Mouse (Mus musculus) neural tube, embryonic 12.5 days (tissue): Measurements from ENCODE around the gene Tomm40l. TPM values are rescaled to one million over a fixed set of nuclear protein-coding genes. Genes with fewer than 3 reads are reported as not detected.

Experiments
- ATAC-seq: fragments of 200-750 bp; cut with Nextera tagmentation; 2 replicates; pipeline ENCODE4 v1.8.0; 2017; ENCODE audit warnings: low read depth, mild to moderate bottlenecking, moderate TSS enrichment, moderate library complexity; ENCODE audit not compliant: low FRiP score
- H3K27ac ChIP-seq: fragments of 300-500 bp; sonication (generic); 2 replicates; pipeline ENCODE4 v1.5.1; 2016
- H3K27me3 ChIP-seq: fragments of 300-500 bp; sonication (generic); replicated peaks from 2 replicates; pipeline ENCODE4 v1.6.1; 2016; ENCODE audit warnings: mild to moderate bottlenecking
- H3K36me3 ChIP-seq: fragments of 300-500 bp; sonication (generic); 2 replicates; pipeline ENCODE4 v1.6.1; 2016; ENCODE audit warnings: mild to moderate bottlenecking
- H3K4me1 ChIP-seq: fragments of 300-500 bp; sonication (generic); 2 replicates; pipeline ENCODE4 v1.6.1; 2016
- H3K4me2 ChIP-seq: fragments of 300-500 bp; sonication (generic); replicated peaks from 2 replicates; pipeline ENCODE4 v1.6.1; 2016; ENCODE audit warnings: mild to moderate bottlenecking
- H3K4me3 ChIP-seq: fragments of 300-500 bp; sonication (generic); 2 replicates; pipeline ENCODE4 v1.5.1; 2016
- H3K9ac ChIP-seq: fragments of 300-500 bp; sonication (generic); 2 replicates; pipeline ENCODE4 v1.6.1; 2016; ENCODE audit warnings: mild to moderate bottlenecking
- H3K9me3 ChIP-seq: fragments of 300-500 bp; sonication (generic); 2 replicates; pipeline ENCODE4 v1.6.1; 2016; ENCODE audit warnings: mild to moderate bottlenecking
- WGBS: fragments of 180-500 bp; shearing (Covaris S2); methylation state at CpG from one replicate; pipeline ENCODE4 v1.1.7; 2016; 5-methylcytosine and 5-hydroxymethylcytosine counted together
- polyA plus RNA-seq: library from polyadenylated mRNA; unstranded; fragments of >200 nt; fragmentation: Nextera tagmentation; extraction: Ambion mirVana; gene quantifications from 2 replicates; pipeline ENCODE4 v1.2.1, GENCODE M21; 2016

Gene Tomm40l
- 30.1 and 30.8 TPM in 2 replicates for polyA plus RNA-seq

DNA sequence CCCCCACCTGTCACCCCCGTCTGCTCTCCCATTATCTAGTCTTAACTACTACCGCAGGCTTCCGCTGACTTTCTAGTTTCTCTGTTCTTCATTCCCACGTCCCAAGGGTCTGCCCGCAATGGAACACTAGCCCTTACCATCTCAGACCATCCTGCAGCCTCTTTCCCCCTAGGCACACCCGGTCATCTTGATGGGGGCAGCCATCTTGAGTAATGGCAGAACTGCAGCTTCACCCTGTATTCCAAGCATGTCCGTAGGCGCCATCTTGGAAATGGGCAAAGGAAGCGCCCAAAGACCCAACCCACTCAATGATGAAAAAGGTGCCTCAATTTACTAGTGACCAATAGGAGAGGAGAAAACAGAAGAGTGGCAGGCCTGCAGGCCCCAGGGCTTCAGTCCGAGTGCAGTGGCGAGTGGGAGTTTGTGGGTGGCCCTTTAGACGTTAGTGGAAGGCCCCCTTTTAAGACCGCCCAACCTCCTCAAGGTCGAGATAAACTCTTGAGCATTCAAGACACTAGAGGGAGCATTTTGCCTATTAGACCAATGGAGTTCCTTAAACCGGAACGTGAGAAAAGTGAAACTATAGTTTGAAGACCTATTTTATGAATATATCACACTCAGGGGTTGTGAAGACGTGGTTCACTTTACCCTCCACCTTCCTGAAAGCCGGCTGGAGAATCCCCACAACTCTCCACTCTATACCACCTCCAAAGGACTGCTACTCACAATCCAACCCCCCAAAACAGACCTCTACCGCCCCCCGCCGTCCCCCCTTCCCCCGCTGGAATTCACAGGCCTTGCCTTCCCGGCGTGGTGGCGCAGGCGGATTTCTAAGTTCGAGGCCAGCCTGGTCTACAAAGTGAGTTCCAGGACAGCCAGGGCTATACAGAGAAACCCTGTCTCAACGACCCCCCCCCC is at the start of gene Tomm40l:
TSS of gene Tomm40l (minus strand) at position 277 of the 918 bp plus-strand sequence.
- H3K4me2 ChIP-seq: peak within 1 kb of the TSS; percentile 86
- H3K9ac ChIP-seq: peak within 1 kb of the TSS; percentile 57
- 4% methylated on average over 28 of the region's 28 CpGs for whole genome bisulfite sequencing
- ATAC-seq: peak; percentile 95
- H3K4me3 ChIP-seq: peak within 1 kb of the TSS; percentile 57
- peak within 1 kb of the TSS; percentile 32; the same call in 1 of the 2 replicates for H3K27ac ChIP-seq
- peaks cover 16% of the 10 kb centered on the region; the same call in 1 of the 2 replicates for H3K36me3 ChIP-seq
- H3K4me1 ChIP-seq: peaks cover 15% of the 10 kb centered on the region
- H3K27me3 ChIP-seq: no peaks in the 10 kb centered on the region
- H3K9me3 ChIP-seq: no peaks in the 10 kb centered on the region

- Histone ChIP-seq H3K4me1 (peaks cover 12% of the 10 kb centered on the region), H3K36me3 (peaks cover 53% of the 10 kb centered on the region), H3K9ac (no peak overlapping the region), H3K27me3 (no peaks in the 10 kb centered on the region), H3K4me2 (no peak overlapping the region), H3K4me3 (no peak overlapping the region), H3K9me3 (no peaks in the 10 kb centered on the region), H3K27ac (no peak overlapping the region)
- ATAC-seq: no peak
- 94% methylated on average over 3 of the region's 3 CpGs for WGBS
Observed at GRCm38 (mm10) chr1:171272086-171272485, 49.8 kb upstream of the Tomm40l start.

- Histone ChIP-seq H3K36me3 (peaks cover 48% of the 10 kb centered on the region), H3K27ac (no peak overlapping the region), H3K27me3 (no peaks in the 10 kb centered on the region), H3K4me2 (peak overlapping the region; percentile 16; the same call in 1 of the 2 replicates), H3K4me3 (no peak overlapping the region), H3K4me1 (peaks cover 12% of the 10 kb centered on the region), H3K9ac (no peak overlapping the region), H3K9me3 (no peaks in the 10 kb centered on the region)
- WGBS: 77% methylated on average over 10 of the region's 10 CpGs
- ATAC-seq: no peak
Observed at GRCm38 (mm10) chr1:171271622-171272021, 49.3 kb upstream of the Tomm40l start.

DNA sequence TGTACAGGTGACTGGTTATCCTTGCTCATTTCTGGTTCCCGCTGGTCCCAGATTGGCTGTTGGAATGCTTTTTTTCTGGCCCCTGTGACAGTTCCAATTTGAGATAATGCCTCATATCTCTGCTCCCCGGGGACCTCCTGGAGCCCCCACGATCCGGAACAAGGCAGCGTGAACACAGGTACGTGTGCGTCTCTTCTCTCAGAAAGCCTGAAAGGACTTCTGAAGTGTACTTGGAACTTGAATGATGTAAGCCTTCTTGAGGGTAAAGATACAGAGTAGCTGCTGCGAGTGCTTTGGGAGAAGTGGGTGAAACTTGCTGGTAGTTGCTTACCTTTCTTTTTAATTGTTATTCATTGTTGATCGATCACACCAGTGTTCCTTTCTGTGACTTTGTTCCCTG is 48.9 kb upstream of the Tomm40l start:
- no peaks in the 10 kb centered on the region for H3K27me3 ChIP-seq
- H3K4me1 ChIP-seq: peaks cover 12% of the 10 kb centered on the region
- H3K4me2 ChIP-seq: peak overlapping the region; percentile 84
- H3K27ac ChIP-seq: no peak overlapping the region
- WGBS: 60% methylated on average over 9 of the region's 9 CpGs
- H3K9ac ChIP-seq: peak overlapping the region; percentile 68; the same call in 1 of the 2 replicates
- H3K9me3 ChIP-seq: no peaks in the 10 kb centered on the region
- peaks cover 44% of the 10 kb centered on the region for H3K36me3 ChIP-seq
- H3K4me3 ChIP-seq: peak overlapping the region; percentile 68
- no peak for ATAC-seq

DNA sequence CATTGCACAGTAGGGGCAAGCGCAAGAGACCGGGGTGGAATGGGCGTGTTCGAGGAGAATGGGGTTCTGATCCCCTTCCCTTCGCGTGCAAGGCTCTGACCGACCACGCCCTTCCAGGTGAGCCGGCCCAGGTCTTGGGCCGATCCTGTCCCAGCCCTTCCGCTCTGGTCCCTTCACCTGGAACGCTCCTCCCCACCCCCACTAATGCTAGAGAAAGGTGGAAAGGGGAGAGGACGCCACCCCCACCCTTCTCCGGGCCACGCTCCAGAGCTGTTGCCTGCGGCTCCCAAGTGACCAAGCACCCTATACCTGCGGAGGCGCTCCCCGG is 48.2 kb upstream of the Tomm40l start:
- H3K4me3 ChIP-seq: peak overlapping the region; percentile 68
- peak; percentile 76 for ATAC-seq
- peaks cover 12% of the 10 kb centered on the region for H3K4me1 ChIP-seq
- no peak overlapping the region for H3K27ac ChIP-seq
- no peaks in the 10 kb centered on the region for H3K9me3 ChIP-seq
- H3K36me3 ChIP-seq: peaks cover 37% of the 10 kb centered on the region
- no peaks in the 10 kb centered on the region for H3K27me3 ChIP-seq
- peak overlapping the region; percentile 84 for H3K4me2 ChIP-seq
- peak overlapping the region; percentile 68 for H3K9ac ChIP-seq
- 1% methylated on average over 19 of the region's 19 CpGs for WGBS

- peak within 1 kb of the TSS; percentile 84 for H3K4me2 ChIP-seq
- H3K9ac ChIP-seq: peak within 1 kb of the TSS; percentile 68
- H3K27ac ChIP-seq: no peak within 1 kb of the TSS
- H3K4me1 ChIP-seq: peaks cover 12% of the 10 kb centered on the region
- WGBS: 4% methylated on average over 36 of the region's 36 CpGs
- no peaks in the 10 kb centered on the region for H3K9me3 ChIP-seq
- H3K4me3 ChIP-seq: peak within 1 kb of the TSS; percentile 68
- H3K27me3 ChIP-seq: no peaks in the 10 kb centered on the region
- ATAC-seq: peak; percentile 97
- peaks cover 32% of the 10 kb centered on the region for H3K36me3 ChIP-seq
Observed at GRCm38 (mm10) chr1:171269848-171270572, 47.7 kb upstream of the Tomm40l start, which contains the start of gene B4galt3. TSS of gene B4galt3 (plus strand) at chr1:171270328.

DNA sequence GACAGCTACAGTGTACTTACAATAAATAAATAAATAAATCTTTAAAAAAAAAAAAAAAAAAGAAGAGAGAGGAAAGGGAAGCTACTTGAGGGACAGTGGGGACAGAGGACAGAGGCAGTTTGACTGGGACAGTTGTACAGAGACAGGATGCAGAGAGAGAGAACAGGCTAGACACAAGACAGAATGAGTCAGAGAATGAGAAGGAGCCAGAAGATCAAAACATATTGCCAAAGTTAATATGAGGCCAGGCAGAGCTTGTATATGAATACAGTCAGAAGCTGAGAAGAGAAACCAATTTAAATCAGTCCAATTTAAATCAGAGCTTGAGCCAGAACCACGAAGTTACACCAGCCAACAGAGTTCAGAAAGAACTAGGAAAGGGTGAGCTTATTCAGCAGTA is 46.0 kb upstream of the Tomm40l start:
- 56% methylated on average over 1 of the region's 1 CpGs for WGBS
- no peak overlapping the region for H3K27ac ChIP-seq

GRCm38 (mm10) chr1:171265971-171266744 is 43.8 kb upstream of the Tomm40l start:
- no peak overlapping the region for H3K9ac ChIP-seq
- H3K27ac ChIP-seq: no peak overlapping the region
- H3K27me3 ChIP-seq: no peaks in the 10 kb centered on the region
- H3K36me3 ChIP-seq: no peaks in the 10 kb centered on the region
- ATAC-seq: no peak
- 87% methylated on average over 4 of the region's 4 CpGs for WGBS
- H3K4me1 ChIP-seq: peaks cover 5% of the 10 kb centered on the region
- H3K4me3 ChIP-seq: no peak overlapping the region
- no peak overlapping the region for H3K4me2 ChIP-seq
- H3K9me3 ChIP-seq: no peaks in the 10 kb centered on the region

More for the DNA sequence above, 46.0 kb upstream of the Tomm40l start:
- Histone ChIP-seq H3K36me3 (peaks cover 15% of the 10 kb centered on the region), H3K27me3 (no peaks in the 10 kb centered on the region), H3K9ac (no peak overlapping the region), H3K4me3 (no peak overlapping the region), H3K9me3 (no peaks in the 10 kb centered on the region), H3K4me1 (peaks cover 12% of the 10 kb centered on the region), H3K4me2 (no peak overlapping the region)
- no peak for ATAC-seq

GRCm38 (mm10) chr1:171263666-171264461 is 41.5 kb upstream of the Tomm40l start:
- Histone ChIP-seq H3K27me3 (no peaks in the 10 kb centered on the region), H3K9ac (no peak overlapping the region), H3K4me1 (no peaks in the 10 kb centered on the region), H3K36me3 (peaks cover under 1% of the 10 kb centered on the region; the same call in 1 of the 2 replicates), H3K27ac (no peak overlapping the region), H3K4me3 (no peak overlapping the region), H3K9me3 (no peaks in the 10 kb centered on the region), H3K4me2 (peak overlapping the region; percentile 54)
- no peak for ATAC-seq
- WGBS: 87% methylated on average over 3 of the region's 3 CpGs

- H3K9me3 ChIP-seq: no peaks in the 10 kb centered on the region
- H3K27ac ChIP-seq: no peak overlapping the region
- no peak overlapping the region; the same call in 1 of the 2 replicates for H3K4me3 ChIP-seq
- H3K36me3 ChIP-seq: peaks cover 4% of the 10 kb centered on the region; the same call in 1 of the 2 replicates
- peak overlapping the region; percentile 54 for H3K4me2 ChIP-seq
- H3K9ac ChIP-seq: no peak overlapping the region; the same call in 1 of the 2 replicates
- WGBS: 0% methylated on average over 1 of the region's 2 CpGs
- H3K27me3 ChIP-seq: no peaks in the 10 kb centered on the region
- H3K4me1 ChIP-seq: no peaks in the 10 kb centered on the region
- ATAC-seq: peak; percentile 84
Observed at GRCm38 (mm10) chr1:171263185-171263611, 40.9 kb upstream of the Tomm40l start.

GRCm38 (mm10) chr1:171262594-171263130 is 40.3 kb upstream of the Tomm40l start:
- H3K4me1 ChIP-seq: no peaks in the 10 kb centered on the region
- 13% methylated on average over 8 of the region's 8 CpGs for WGBS
- no peaks in the 10 kb centered on the region for H3K27me3 ChIP-seq
- H3K4me2 ChIP-seq: peak overlapping the region; percentile 54
- H3K36me3 ChIP-seq: peaks cover 4% of the 10 kb centered on the region; the same call in 1 of the 2 replicates
- no peaks in the 10 kb centered on the region for H3K9me3 ChIP-seq
- no peak overlapping the region; the same call in 1 of the 2 replicates for H3K4me3 ChIP-seq
- peak; percentile 67 for ATAC-seq
- no peak overlapping the region for H3K27ac ChIP-seq
- peak overlapping the region; percentile 13; the same call in 1 of the 2 replicates for H3K9ac ChIP-seq
